Mouse (Mus musculus): Measurements from ENCODE around the gene H1foo. TPM values are rescaled to one million over a fixed set of nuclear protein-coding genes. Genes with fewer than 3 reads are reported as not detected.

H1foo gene
- polyA plus RNA-seq, 1 experiment = not detected

DNA sequence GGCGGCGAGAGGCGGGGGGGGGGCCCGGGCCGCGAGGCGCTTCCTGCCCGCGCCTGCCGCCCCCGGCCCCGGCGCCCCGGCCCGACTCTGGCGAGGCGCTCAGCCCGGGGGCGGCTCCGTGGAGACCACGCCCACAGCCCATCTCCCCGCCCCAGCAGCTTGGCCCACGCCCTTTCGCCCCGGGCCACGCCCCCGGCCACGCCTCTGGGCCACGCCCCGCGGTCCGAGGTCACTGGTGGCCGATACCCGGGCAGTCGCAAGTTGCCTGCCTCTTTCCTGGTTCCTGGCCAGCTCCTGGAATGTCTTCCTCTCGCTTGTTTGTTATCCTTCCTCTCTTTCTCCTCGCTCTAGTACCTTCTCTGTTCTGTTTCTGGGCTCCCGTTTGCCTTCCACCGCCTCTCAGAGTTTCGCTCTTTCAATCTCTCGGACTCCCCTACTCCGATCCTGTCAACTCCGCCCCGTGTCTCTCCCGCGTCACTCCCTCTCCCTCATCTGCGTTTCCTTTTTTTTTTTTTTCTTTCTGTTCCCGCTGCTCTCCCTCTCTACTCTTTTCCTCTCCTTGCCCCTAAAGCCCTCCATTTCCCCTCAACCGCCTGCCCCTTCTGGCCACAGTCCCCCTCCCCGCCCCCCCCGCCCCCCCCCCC is 50.3 kb downstream of the H1foo start, which contains the start of gene Plxnd1:
Plxnd1 (minus strand) TSS at position 129 of the 644 bp plus-strand sequence.
- no peak for TF ChIP-seq GATA1 (IDR thresholded peaks at IDR 0.05; ENCODE audit: low read length)

DNA sequence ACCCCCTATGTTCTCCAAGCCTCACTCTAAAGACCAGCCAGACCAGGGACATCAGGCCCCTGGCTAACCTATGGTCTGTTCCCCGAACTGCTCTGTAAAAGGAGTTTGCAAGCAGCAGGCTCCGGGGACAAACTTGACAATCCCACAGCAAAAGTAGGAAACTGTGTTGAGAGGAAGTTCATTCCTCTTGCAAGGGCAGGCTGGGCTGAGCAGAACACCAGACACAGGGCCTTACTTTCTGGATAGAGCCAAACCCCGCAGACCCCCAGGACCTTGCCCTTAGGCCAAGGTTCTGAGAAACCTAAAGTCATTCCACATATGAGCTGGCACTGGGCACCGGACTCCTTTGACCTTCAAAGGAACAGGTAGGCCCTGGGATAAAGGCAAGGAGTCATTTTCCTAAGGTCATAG is 50.8 kb downstream of the H1foo start:
- TF ChIP-seq GATA1 (IDR thresholded peaks at IDR 0.05; ENCODE audit: low read length) = no peak

GRCm38 (mm10) chr6:115996171-115996851 is 51.6 kb downstream of the H1foo start:
- no peak for TF ChIP-seq GATA1 (IDR thresholded peaks at IDR 0.05; ENCODE audit: low read length)

GRCm38 (mm10) chr6:115997726-115998311 is 53.1 kb downstream of the H1foo start:
- TF ChIP-seq GATA1 (IDR thresholded peaks at IDR 0.05; ENCODE audit: low read length) = no peak

DNA sequence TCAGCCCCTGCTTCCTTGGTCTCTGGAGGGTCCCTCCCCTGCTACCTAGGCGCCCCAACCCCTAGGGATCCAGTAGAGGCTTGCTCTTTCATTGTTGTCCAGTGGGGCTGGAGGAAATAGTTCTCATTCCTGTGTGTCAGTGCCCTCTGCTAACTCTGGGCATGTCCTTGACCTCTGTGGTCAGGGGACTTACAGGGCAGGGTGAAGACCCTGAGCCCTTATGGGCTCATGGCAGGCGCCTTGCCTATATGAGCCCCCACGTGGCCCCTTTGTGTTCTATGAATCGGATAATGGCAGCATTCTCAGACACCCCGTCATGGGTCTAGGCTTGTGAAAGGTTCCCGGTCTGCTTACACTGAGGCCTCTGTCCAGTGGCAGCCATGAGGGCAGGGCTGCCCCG is 54.0 kb downstream of the H1foo start:
- no peak for TF ChIP-seq GATA1 (IDR thresholded peaks at IDR 0.05; ENCODE audit: low read length)

DNA sequence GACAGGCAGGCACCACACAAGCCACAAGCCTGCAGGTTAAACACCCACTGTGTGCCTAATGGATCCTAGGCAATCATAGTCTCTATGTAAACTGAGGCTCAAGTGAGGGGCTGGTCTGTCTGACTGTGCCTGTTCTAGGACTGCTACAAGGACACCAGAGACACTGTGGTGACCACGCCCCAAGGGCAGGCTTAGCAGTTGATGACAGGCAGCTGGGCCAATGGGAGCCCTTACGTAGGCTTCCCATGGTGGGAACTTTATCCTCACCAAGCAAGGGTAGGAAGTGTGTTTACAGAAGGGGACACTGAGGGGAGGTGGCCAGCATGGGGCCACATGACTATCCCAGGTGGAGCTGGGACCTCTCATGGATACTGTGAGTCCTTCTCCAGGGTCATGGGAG is 54.5 kb downstream of the H1foo start:
- TF ChIP-seq GATA1 (IDR thresholded peaks at IDR 0.05; ENCODE audit: low read length) = no peak

Other genes starting within 250 kb of the H1foo start
- 8.2 and 9.4 TPM in 2 replicates for gene Tmem40, start 182.5 kb upstream of the H1foo start, polyA plus RNA-seq (2012)
- gene Cand2, start 170.4 kb upstream of the H1foo start, polyA plus RNA-seq (2012) = 7.4 and 7.5 TPM in 2 replicates
- gene Rpl32, start 136.2 kb upstream of the H1foo start, polyA plus RNA-seq (2012) = 344 and 365 TPM in 2 replicates
- not detected in 2 replicates for gene Efcab12, start 106.5 kb upstream of the H1foo start, polyA plus RNA-seq (2012)
- gene Mbd4, start 91.6 kb upstream of the H1foo start, polyA plus RNA-seq (2012) = 1.1 and 1.2 TPM in 2 replicates
- gene Ift122, start 91.5 kb upstream of the H1foo start, polyA plus RNA-seq (2012) = 0.25 and 0.31 TPM in 2 replicates
- gene Rho, start 13.2 kb upstream of the H1foo start, polyA plus RNA-seq (2012) = not detected in 2 replicates
- gene Plxnd1, start 50.1 kb downstream of the H1foo start, polyA plus RNA-seq (2012) = 6.2 and 7.0 TPM in 2 replicates
- gene Tmcc1, start 248.5 kb downstream of the H1foo start, polyA plus RNA-seq (2012) = 0.59 and 0.77 TPM in 2 replicates

Measured in G1E-ER4 (cell line).